Mouse (Mus musculus) kidney, adult 9 months (tissue): ENCODE data around the gene Tbc1d2b.
A peak's percentile ranks its signal among the peaks of the same experiment; 100 is the strongest.

Experiments used
- DNase-seq: peaks from one replicate; pipeline ENCODE4 v3.0.0; 2022

Gene Tbc1d2b

GRCm38 (mm10) chr9:90164670-90165453 is 105.7 kb downstream of the Tbc1d2b start:
- no peak for DNase-seq

DNA sequence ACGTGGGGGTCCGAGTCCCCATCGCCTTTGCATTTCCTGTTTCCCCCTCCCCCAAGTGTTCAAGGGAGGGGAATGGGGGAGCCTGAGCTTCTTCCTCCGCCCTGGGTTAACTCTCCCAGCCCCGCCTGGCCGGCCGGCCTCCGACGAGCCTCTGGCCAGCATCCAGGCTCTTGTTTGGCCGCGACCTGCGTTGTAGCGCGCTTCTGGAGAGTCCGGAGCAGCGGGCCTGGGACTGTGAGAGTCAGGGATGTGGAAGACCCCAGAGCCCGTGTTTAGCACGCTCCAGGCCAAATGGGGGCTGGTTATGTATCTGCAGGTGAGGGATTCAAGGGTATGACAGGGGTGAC is 106.9 kb downstream of the Tbc1d2b start:
- DNase-seq, result peak; percentile 19

- DNase-seq, result peak; percentile 14
Measured at GRCm38 (mm10) chr9:90162926-90163748, 107.5 kb downstream of the Tbc1d2b start, which contains the start of gene Adamts7. Gene Adamts7, plus strand, starts transcription at chr9:90163069.

- peak; percentile 40 for DNase-seq
Measured at GRCm38 (mm10) chr9:90162243-90162925, 108.2 kb downstream of the Tbc1d2b start.
